Mouse (Mus musculus) limb, embryonic 14.5 days (tissue): ENCODE measurements at regions not wholly inside any gene's neighbourhood (a gene's known extent, or its start where the extent isn't known, plus 50 kb on each side); places are given as distances from the start of the nearest gene placed in this dataset.
A peak's percentile ranks its signal among the peaks of the same experiment; 100 is the strongest.

Experiments used
- ATAC-seq: fragments of 200-750 bp; cut with Nextera tagmentation; 2 replicates; pipeline ENCODE4 v1.8.0; 2017; ENCODE audit warnings: low read depth, moderate number of reproducible peaks, moderate TSS enrichment; ENCODE audit not compliant: low FRiP score
- DNase-seq: peaks from one replicate; pipeline ENCODE4 v3.0.0-alpha.2; 2015; ENCODE audit warnings: low spot score
- H3K27ac ChIP-seq: fragments of 300-500 bp; sonication (generic); replicated peaks from 2 replicates; pipeline ENCODE4 v1.5.1; 2014; ENCODE audit warnings: low read depth, mild to moderate bottlenecking, low read length, moderate library complexity, mixed read lengths
- H3K27me3 ChIP-seq: fragments of 300-500 bp; sonication (generic); 2 replicates; pipeline ENCODE4 v1.6.1; 2014; ENCODE audit warnings: low read length, mixed read lengths; ENCODE audit not compliant: control insufficient read depth, insufficient read depth
- H3K36me3 ChIP-seq: fragments of 300-500 bp; sonication (generic); 2 replicates; pipeline ENCODE4 v1.6.1; 2014; ENCODE audit warnings: mild to moderate bottlenecking, low read length, moderate library complexity, mixed read lengths; ENCODE audit not compliant: control insufficient read depth, insufficient read depth
- H3K4me1 ChIP-seq: fragments of 300-500 bp; sonication (generic); 2 replicates; pipeline ENCODE4 v1.6.1; 2014; ENCODE audit warnings: antibody characterized with exemption, low read length, mixed read lengths; ENCODE audit not compliant: control insufficient read depth, insufficient read depth
- H3K4me2 ChIP-seq: fragments of 300-500 bp; sonication (generic); replicated peaks from 2 replicates; pipeline ENCODE4 v1.6.1; 2014; ENCODE audit warnings: low read depth, mild to moderate bottlenecking, low read length, moderate library complexity; ENCODE audit not compliant: severe bottlenecking
- H3K4me3 ChIP-seq: fragments of 300-500 bp; sonication (generic); replicated peaks from 2 replicates; pipeline ENCODE4 v1.5.1; 2014; ENCODE audit warnings: low read length
- H3K9ac ChIP-seq: fragments of 300-500 bp; sonication (generic); 2 replicates; pipeline ENCODE4 v1.6.1; 2014; ENCODE audit warnings: mild to moderate bottlenecking, low read depth, low read length, moderate library complexity; ENCODE audit not compliant: severe bottlenecking
- H3K9me3 ChIP-seq: fragments of 300-500 bp; sonication (generic); 2 replicates; pipeline ENCODE4 v1.6.1; 2016; ENCODE audit warnings: low read length; ENCODE audit not compliant: control insufficient read depth
- POLR2A ChIP-seq: fragments of 200-500 bp; IDR thresholded peaks from 2 replicates; pipeline ENCODE4 v1.8.0; 2012; ENCODE audit warnings: inconsistent platforms, mild to moderate bottlenecking, moderate library complexity, borderline replicate concordance; ENCODE audit not compliant: insufficient read depth, insufficient read length; ENCODE audit errors: extremely low read depth
- WGBS: fragments of 180-500 bp; shearing (Covaris S2); extraction: QIAGEN DNeasy Blood & Tissue Kit; methylation state at CpG from one replicate; pipeline ENCODE4 v1.1.7; 2014; 5-methylcytosine and 5-hydroxymethylcytosine counted together

- H3K4me2 ChIP-seq = no peak overlapping the region
- no peak overlapping the region for H3K4me3 ChIP-seq
- no peak overlapping the region for H3K9ac ChIP-seq
- TF ChIP-seq POLR2A = no peak
- no peaks in the 10 kb centered on the region for H3K27me3 ChIP-seq
- no peak overlapping the region for H3K27ac ChIP-seq
- no peaks in the 10 kb centered on the region for H3K36me3 ChIP-seq
- H3K4me1 ChIP-seq = no peaks in the 10 kb centered on the region
- 83% methylated on average over 3 of the region's 3 CpGs for WGBS
- no peaks in the 10 kb centered on the region for H3K9me3 ChIP-seq
- ATAC-seq (no peak), DNase-seq (no peak)
These were observed 786.6 kb upstream of the Chrm3 start for GRCm38 (mm10) chr13:11147268-11147667.

DNA sequence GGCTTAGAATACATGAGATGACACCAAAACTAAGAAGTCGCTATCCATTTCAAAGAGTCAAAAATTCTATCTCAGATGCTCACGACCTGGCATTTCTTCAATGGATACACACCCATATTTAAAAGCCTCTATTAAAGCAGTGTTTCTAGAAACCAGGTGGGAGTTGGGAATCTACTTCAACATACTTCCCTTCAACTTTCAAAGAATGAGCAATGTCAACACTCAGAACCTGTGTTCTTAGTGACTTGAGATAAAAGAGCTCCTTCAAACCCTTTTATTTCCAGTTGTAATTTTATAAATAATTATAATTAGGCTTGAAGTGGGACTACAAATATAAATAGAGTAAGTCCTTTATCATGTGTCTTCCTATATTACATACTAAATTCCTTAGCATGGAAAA, 747.0 kb upstream of the Chrm3 start:
- no peak overlapping the region for H3K4me3 ChIP-seq
- DNase-seq (no peak), ATAC-seq (no peak)
- H3K9ac ChIP-seq = no peak overlapping the region
- no peak overlapping the region for H3K4me2 ChIP-seq
- WGBS = 84% methylated on average over 2 of the region's 2 CpGs
- no peaks in the 10 kb centered on the region for H3K27me3 ChIP-seq
- TF ChIP-seq POLR2A = no peak
- no peaks in the 10 kb centered on the region for H3K4me1 ChIP-seq
- H3K36me3 ChIP-seq = no peaks in the 10 kb centered on the region
- no peaks in the 10 kb centered on the region for H3K9me3 ChIP-seq
- no peak overlapping the region for H3K27ac ChIP-seq

DNA sequence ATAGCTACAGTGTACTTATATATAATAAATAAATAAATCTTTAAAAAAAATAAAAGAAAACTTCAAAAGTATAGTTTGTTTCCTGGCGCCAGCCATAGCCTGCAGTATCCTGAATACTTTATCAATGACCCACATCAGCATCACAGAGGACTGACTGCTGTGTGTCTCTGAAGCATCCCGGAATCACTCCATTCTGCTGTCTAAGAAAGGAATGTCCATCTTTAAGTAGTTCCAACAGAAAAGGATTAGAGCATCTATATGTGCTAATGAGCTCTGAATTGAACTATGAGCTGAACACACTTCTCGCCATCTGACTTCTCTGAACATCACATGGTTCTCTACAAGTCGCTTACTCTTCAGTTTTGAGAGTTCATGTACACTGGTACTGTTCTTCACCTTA, 745.8 kb upstream of the Chrm3 start:
- no peak overlapping the region for H3K27ac ChIP-seq
- no peak overlapping the region for H3K4me3 ChIP-seq
- H3K9ac ChIP-seq = no peak overlapping the region
- TF ChIP-seq POLR2A = no peak
- H3K4me2 ChIP-seq = no peak overlapping the region
- no peaks in the 10 kb centered on the region for H3K36me3 ChIP-seq
- 92% methylated on average over 4 of the region's 4 CpGs for WGBS
- ATAC-seq = no peak
- no peaks in the 10 kb centered on the region for H3K4me1 ChIP-seq
- H3K27me3 ChIP-seq = no peaks in the 10 kb centered on the region
- DNase-seq = no peak
- H3K9me3 ChIP-seq = no peaks in the 10 kb centered on the region

GRCm38 (mm10) chr13:11105571-11105970, 744.9 kb upstream of the Chrm3 start:
- H3K4me2 ChIP-seq = no peak overlapping the region
- H3K4me3 ChIP-seq = no peak overlapping the region
- H3K9me3 ChIP-seq = no peaks in the 10 kb centered on the region
- no peaks in the 10 kb centered on the region for H3K36me3 ChIP-seq
- WGBS = 70% methylated on average over 2 of the region's 2 CpGs
- no peak overlapping the region for H3K9ac ChIP-seq
- H3K4me1 ChIP-seq = no peaks in the 10 kb centered on the region
- no peak for TF ChIP-seq POLR2A
- DNase-seq = no peak
- no peaks in the 10 kb centered on the region for H3K27me3 ChIP-seq
- ATAC-seq = no peak
- no peak overlapping the region for H3K27ac ChIP-seq

GRCm38 (mm10) chr13:11099586-11099950, 738.9 kb upstream of the Chrm3 start:
- no peak overlapping the region for H3K9ac ChIP-seq
- H3K9me3 ChIP-seq = no peaks in the 10 kb centered on the region
- no peak for TF ChIP-seq POLR2A
- H3K27ac ChIP-seq = no peak overlapping the region
- ATAC-seq (no peak), DNase-seq (no peak)
- no peak overlapping the region for H3K4me2 ChIP-seq
- H3K27me3 ChIP-seq = no peaks in the 10 kb centered on the region
- H3K4me3 ChIP-seq = no peak overlapping the region
- no peaks in the 10 kb centered on the region for H3K36me3 ChIP-seq
- peaks cover 4% of the 10 kb centered on the region; the same call in 1 of the 2 replicates for H3K4me1 ChIP-seq

DNA sequence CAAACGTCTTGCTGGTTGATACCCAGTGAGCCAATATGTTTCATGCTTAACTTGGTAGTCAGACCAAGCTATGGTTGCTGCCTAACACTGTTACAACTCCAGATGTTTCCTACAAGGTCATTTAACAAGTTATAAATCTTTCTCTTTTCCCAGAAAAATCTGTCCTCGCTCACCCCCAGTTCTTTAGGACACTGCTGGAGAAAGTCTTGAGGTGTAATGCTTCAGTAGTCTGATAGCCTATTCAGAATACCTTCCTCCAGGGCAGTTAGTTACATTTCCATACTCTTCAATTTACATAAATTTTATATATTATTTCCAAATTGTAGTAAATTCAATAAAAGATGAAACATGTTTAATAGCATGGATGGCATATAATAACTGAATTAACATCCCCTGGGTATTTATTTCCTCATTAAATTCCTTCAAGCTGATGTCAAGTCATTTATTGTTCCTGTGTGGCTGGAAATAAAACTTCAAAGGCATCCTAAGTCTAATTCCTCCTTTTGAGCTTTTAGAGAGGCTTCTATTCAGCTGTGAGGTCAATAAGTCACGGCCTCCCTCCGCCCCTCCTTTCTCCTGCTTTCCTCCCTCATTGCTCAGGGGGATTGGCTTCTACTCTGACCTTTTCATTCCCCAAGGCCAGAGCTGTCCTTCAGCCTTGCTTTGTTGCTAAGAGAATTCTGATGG, 738.4 kb upstream of the Chrm3 start:
- WGBS = 8% methylated on average over 4 of the region's 4 CpGs

More for the DNA sequence above, 738.4 kb upstream of the Chrm3 start:
- Histone ChIP-seq H3K27me3 (no peaks in the 10 kb centered on the region), H3K4me1 (peaks cover 4% of the 10 kb centered on the region; the same call in 1 of the 2 replicates), H3K4me3 (no peak overlapping the region), H3K4me2 (no peak overlapping the region), H3K9ac (no peak overlapping the region), H3K9me3 (no peaks in the 10 kb centered on the region), H3K27ac (no peak overlapping the region), H3K36me3 (no peaks in the 10 kb centered on the region)
- DNase-seq (peak; percentile 61), ATAC-seq (peak; percentile 75)
- TF ChIP-seq POLR2A = no peak
